21 mouse cellular contexts compared by ENCODE assay signal in the genomic region with DNA sequence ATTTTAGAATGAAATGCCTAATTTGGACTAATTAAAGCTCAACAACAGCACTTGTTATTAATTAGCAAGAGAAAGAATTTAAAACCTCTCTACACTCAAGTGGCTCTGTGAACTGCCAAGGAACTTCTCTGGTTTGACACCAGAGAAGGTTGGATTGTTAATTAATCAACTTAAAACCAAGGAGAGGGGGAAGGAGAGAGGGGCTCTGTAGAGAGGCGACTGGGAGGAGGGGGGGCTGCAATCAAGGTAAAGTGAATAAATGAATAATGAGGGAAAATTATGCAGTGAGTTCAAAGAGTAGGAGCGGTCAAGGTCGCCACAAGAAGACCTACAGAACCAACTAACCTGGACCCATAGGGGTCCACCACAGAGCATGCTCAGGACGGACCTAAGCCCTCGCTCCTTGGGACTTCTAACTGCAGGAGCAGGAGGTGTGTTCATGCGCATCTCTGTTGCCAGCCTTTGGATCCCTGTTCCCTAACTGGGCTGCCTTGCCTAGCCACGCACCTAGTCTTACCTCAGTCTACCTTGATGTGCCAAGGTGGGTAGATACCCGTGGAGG.
DNase-seq lines count a peak whose midpoint lies in the region; ATAC-seq and TF ChIP-seq lines count a peak whose summit lies in the region.
"Had no signal": no experiment of that assay in that cellular context is flagged by ENCODE, and none has a peak within 500 bp of the region (broad histone marks: within the 10 kb centered on the region; RNA-seq: fewer than 3 reads in every experiment).

No protein-coding gene starts in this region.

- peak; percentile 26 for DNase-seq in kidney, adult 2 months
- DNase-seq in kidney, postnatal 14 days, result no peak
- DNase-seq in kidney, adult 11 months, result no peak
- DNase-seq in kidney, postnatal 10 days, result peak; percentile 7
- DNase-seq in adrenal gland, adult 8-10 months, result no peak
- DNase-seq: adrenal gland, adult 2 months; adrenal gland, postnatal 36 days; cerebellum, adult 18-20 months; cerebellum, adult 9-10 months; cerebellum, postnatal 14 days; gastrocnemius, adult 2 months; gastrocnemius, postnatal 14 days; heart, adult 11 months had no signal

- H3K4me3 ChIP-seq in kidney, adult 2 months (ENCODE audit: insufficient read depth, low read depth, low read length), result no peak overlapping the region
- no peak overlapping the region for H3K4me3 ChIP-seq in kidney, embryonic 15.5 days (replicated peaks)
- no peak overlapping the region for H3K4me3 ChIP-seq in kidney, embryonic 16.5 days (ENCODE audit: low read length)
- H3K4me3 ChIP-seq: forebrain, embryonic 10.5 days; gastrocnemius, adult 2 months; hindbrain, embryonic 12.5 days; hindbrain, embryonic 15.5 days had no signal

- no peak for TF ChIP-seq POLR2A in kidney, adult 2 months (IDR thresholded peaks at IDR 0.05; ENCODE audit: low read depth, low read length)

- 53% methylated on average over 8 of the region's 8 CpGs for WGBS in kidney, adult 2 months
- 69% methylated on average over 8 of the region's 8 CpGs for WGBS in kidney, embryonic 15.5 days
- 81% methylated on average over 8 of the region's 8 CpGs for WGBS in kidney, embryonic 16.5 days

- no peak for TF ChIP-seq CTCF in kidney, adult 2 months (conservative IDR thresholded peaks at IDR 0.05; ENCODE audit: insufficient read depth, insufficient read length, low read depth, low read length)

- H3K4me2 ChIP-seq in kidney, embryonic 15.5 days, result no peak overlapping the region
- H3K4me2 ChIP-seq in kidney, embryonic 16.5 days (replicated peaks; ENCODE audit: low read depth, low read length), result no peak overlapping the region
- H3K4me2 ChIP-seq: heart, embryonic 11.5 days; hindbrain, embryonic 12.5 days; hindbrain, embryonic 15.5 days had no signal

- no peak overlapping the region for H3K9ac ChIP-seq in kidney, embryonic 15.5 days
- no peak overlapping the region for H3K9ac ChIP-seq in kidney, embryonic 16.5 days (replicated peaks; ENCODE audit: low read length)
- H3K9ac ChIP-seq: hindbrain, embryonic 12.5 days; hindbrain, embryonic 15.5 days had no signal

- no peaks in the 10 kb centered on the region for H3K27me3 ChIP-seq in kidney, adult 2 months (replicated peaks; ENCODE audit: control insufficient read depth, insufficient read depth, low read length)
- H3K27me3 ChIP-seq in kidney, embryonic 15.5 days, result no peaks in the 10 kb centered on the region
- no peaks in the 10 kb centered on the region for H3K27me3 ChIP-seq in kidney, embryonic 16.5 days (ENCODE audit: insufficient read depth, low read length)
- H3K27me3 ChIP-seq: hindbrain, embryonic 12.5 days; hindbrain, embryonic 15.5 days had no signal

- ATAC-seq in kidney, embryonic 15.5 days (replicated peaks; ENCODE audit: low FRiP score), result peak; percentile 71; the same call in 1 of the 2 replicates
- ATAC-seq in kidney, embryonic 16.5 days (ENCODE audit: low FRiP score, low TSS enrichment), result peak; percentile 80
- ATAC-seq: CD4-positive, CD25-positive, alpha-beta regulatory T cell, adult 4 months; forebrain, embryonic 16.5 days had no signal

- H3K9me3 ChIP-seq in kidney, embryonic 15.5 days (replicated peaks), result no peaks in the 10 kb centered on the region
- H3K9me3 ChIP-seq in kidney, embryonic 16.5 days (ENCODE audit: low read length), result no peaks in the 10 kb centered on the region
- H3K9me3 ChIP-seq: forebrain, embryonic 10.5 days; hindbrain, embryonic 12.5 days; hindbrain, embryonic 15.5 days had no signal

- H3K36me3 ChIP-seq in kidney, adult 2 months (ENCODE audit: control insufficient read depth, insufficient read depth, low read length), result no peaks in the 10 kb centered on the region
- no peaks in the 10 kb centered on the region for H3K36me3 ChIP-seq in kidney, embryonic 15.5 days
- H3K36me3 ChIP-seq in kidney, embryonic 16.5 days (ENCODE audit: insufficient read depth, low read length), result no peaks in the 10 kb centered on the region
- H3K36me3 ChIP-seq: forebrain, embryonic 10.5 days; hindbrain, embryonic 12.5 days; hindbrain, embryonic 15.5 days had no signal

- H3K27ac ChIP-seq in kidney, adult 2 months (ENCODE audit: insufficient read depth, low read depth, low read length), result peak overlapping the region; percentile 68
- 0 out of 2 replicates have a peak overlapping the region, but pooled peaks have one; percentile 27 for H3K27ac ChIP-seq in kidney, embryonic 15.5 days
- no peak overlapping the region for H3K27ac ChIP-seq in kidney, embryonic 16.5 days (ENCODE audit: low read length)
- H3K27ac ChIP-seq: forebrain, embryonic 10.5 days; gastrocnemius, adult 2 months; hindbrain, embryonic 12.5 days; hindbrain, embryonic 15.5 days had no signal

- no peaks in the 10 kb centered on the region for H3K4me1 ChIP-seq in kidney, adult 2 months (ENCODE audit: control insufficient read depth, insufficient read depth, low read length)
- H3K4me1 ChIP-seq in kidney, embryonic 15.5 days, result no peaks in the 10 kb centered on the region
- H3K4me1 ChIP-seq in kidney, embryonic 16.5 days (ENCODE audit: insufficient read depth, low read length), result no peaks in the 10 kb centered on the region
- H3K4me1 ChIP-seq: forebrain, embryonic 10.5 days; hindbrain, embryonic 12.5 days; hindbrain, embryonic 15.5 days had no signal

Comparison
In these comparisons a context has a peak if more than half of its experiments do, and no peak if none do; other contexts are left out.
1. DNase-seq: peak in kidney, adult 2 months (single experiment) and kidney, postnatal 10 days (single experiment); none in kidney, postnatal 14 days (single experiment), kidney, adult 11 months (single experiment) and adrenal gland, adult 8-10 months (single experiment).